Mouse (Mus musculus) cerebellum, postnatal 4 days (tissue): ENCODE results near the gene Rnf169.
"Not testable (repeated sequence)": the region's sequence is repeated elsewhere in the genome, so short reads cannot be mapped to it uniquely, and the experiment has no call there.

Source experiments
- DNase-seq, 2 experiments: peaks; one replicate each; pipeline ENCODE4 v3.0.0; 2022; ENCODE audit warnings: low spot score in 2 of 2, mixed read lengths in 1 of 2

Gene Rnf169

GRCm38 (mm10) chr7:99946356-99946755 lies 33.9 kb downstream of the Rnf169 start:
- DNase-seq: no peak

- DNase-seq: no peak
Measured at GRCm38 (mm10) chr7:99945939-99946338, 34.3 kb downstream of the Rnf169 start.

DNA sequence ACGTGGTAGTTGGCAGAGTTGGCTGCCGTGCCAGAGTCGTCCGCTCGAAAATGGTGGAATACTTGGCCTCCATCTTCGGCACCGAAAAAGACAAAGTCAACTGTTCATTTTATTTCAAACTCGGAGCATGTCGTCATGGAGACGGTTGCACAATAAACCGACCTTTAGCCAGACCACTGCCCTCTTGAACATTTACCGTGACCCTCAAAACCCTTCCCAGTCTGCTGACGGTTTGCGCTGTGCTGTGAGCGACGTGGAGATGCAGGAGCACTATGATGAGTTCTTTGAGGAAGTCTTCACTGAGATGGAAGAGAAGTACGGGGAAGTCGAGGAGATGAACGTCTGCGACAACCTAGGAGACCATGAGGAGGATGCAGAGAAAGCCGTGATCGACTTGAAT lies 35.2 kb downstream of the Rnf169 start:
- not testable (repeated sequence) for DNase-seq

DNA sequence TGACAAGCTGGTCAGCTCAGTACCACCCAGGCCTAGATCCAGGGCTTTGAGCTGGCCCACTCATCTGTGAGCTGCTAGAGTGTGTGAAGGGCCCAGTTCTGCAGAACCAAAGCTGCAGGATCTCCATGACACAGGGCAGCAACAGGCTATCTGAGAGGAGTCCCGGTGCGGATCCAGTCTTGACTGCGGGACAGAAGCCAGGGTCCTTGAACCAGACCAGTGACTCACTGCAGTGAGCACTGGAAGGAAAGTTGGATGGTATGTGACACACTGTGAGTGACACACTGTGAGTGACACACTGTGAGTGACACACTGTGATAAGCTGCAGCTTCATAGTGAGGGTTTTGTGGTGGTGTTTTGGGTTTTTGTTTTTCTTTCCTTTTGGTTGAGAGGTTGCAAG lies 35.7 kb downstream of the Rnf169 start:
- no peak for DNase-seq

DNA sequence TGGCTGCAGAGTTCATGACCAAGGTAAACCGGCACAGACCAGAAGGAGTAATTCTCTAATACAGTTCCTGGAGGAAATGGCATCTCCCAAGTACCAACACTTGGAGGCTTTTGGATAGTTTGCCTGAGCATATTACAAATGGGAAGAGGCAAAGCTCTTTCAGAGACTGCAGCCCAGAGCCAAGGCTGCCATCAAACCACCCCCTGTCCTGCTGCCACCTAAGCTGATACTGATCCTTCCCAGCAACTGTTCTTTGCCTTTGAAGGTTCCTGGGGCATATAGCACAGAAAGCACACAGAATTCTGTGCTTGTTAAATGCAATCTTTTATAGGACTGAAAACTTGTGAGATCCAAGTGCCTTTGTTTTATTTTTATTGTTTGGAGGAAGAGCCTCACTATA lies 39.6 kb downstream of the Rnf169 start:
- no peak for DNase-seq

DNA sequence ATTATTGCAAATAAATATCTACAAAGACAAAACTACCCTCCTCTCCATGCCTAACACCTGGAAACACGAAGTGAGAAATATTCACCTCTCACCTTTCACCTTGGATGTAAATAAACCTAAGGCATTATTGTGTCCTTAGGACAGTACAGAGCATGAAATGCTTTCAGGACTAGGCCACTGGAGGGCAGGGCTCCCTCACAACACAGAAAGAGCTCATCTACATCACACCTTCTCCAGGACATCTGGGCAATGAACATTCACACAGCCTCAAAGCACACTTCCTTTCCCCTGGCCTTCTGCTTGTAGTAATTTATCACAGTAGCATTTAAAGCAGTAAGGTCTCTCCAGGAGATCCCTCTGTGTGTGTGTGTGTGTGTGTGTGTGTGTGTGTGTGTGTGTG lies 44.5 kb downstream of the Rnf169 start:
- no peak for DNase-seq

DNA sequence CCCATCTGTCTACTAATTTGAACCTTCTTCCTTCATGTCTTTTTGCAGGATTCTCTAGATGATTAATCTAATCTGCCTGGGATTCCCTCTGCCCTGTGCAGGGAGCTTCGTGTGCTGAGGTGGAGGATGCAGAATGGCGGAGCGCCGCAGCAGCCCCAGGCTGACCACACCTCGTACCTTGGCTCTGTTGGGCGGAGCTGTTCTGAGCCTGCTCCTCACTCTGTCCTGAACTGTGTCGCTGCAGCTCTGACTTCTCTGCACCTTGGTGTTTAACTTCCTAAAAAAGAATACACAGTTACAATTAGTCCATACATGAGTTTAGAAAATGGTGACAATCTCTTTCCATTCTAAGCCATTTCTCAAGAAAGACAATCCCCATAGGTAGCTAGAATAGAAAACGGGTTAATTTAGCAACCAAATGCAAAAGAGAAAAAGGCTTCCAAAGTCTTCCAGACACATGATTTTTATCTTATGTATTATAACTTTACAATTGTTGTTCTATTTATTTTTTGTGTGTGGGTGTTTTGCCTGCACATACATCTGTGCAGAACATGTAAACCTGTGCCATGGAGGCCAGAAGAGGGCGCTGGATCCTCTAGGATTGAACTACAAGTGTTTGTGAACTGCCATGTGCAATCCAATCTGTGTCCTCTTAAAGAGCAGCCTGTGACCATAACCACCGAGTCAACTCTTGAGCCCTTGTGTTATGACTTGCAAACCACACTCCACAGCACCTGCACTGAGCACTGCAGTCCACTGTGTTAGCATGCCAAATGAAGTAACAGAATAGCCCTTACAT lies 53.1 kb downstream of the Rnf169 start:
- peak in 1 of 2 experiments; percentile 68 for DNase-seq

DNA sequence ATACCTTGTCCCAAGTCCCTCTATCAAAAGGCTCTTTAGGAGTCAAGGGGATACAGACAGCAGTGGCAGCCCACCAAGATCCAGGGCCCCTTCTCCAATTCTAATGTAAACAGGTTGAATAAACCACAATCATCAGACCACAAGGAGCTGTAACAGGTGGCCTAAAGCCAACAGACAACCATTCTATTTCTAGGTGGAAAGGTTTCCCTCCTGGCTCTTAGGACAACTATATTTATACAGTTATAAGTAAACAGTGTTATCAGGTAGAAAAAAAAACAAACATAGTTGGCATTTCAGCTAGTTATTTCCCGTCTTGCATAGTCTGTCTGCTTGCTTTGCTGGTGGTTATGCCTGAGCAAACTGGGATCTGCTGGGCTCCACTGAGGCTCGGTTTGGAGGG lies 59.8 kb downstream of the Rnf169 start:
- DNase-seq: no peak

GRCm38 (mm10) chr7:99919971-99920370 lies 60.3 kb downstream of the Rnf169 start:
- DNase-seq: no peak

- no peak for DNase-seq
Measured at GRCm38 (mm10) chr7:99919164-99919563, 61.1 kb downstream of the Rnf169 start.

DNA sequence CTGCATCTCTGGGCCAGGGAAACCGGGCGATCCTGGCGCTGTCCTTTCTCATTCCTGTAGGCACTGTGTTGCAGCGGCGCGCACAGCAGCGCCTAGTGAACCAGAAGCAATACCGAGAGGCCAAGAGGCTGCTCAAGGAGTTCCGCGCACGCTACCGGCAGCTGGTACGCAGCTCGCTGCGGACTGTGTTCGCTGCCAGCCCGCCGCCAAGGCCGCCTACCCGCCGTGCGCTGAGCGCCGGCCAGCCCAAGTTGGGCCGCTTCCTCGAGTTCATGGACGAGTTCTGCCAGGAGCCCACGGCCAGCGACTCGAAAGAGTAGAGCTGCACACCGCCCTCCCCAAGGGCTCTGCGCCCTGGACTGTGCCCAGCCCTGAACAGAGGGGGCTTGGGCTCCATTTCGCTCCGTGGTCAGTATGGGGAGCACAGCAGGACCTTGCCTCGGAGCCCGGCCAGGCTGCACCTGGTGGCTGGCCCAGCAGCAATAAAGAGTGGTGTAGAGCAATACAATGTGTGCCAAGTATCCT lies 62.9 kb downstream of the Rnf169 start:
- peak in 1 of 2 experiments; percentile 67 for DNase-seq

DNA sequence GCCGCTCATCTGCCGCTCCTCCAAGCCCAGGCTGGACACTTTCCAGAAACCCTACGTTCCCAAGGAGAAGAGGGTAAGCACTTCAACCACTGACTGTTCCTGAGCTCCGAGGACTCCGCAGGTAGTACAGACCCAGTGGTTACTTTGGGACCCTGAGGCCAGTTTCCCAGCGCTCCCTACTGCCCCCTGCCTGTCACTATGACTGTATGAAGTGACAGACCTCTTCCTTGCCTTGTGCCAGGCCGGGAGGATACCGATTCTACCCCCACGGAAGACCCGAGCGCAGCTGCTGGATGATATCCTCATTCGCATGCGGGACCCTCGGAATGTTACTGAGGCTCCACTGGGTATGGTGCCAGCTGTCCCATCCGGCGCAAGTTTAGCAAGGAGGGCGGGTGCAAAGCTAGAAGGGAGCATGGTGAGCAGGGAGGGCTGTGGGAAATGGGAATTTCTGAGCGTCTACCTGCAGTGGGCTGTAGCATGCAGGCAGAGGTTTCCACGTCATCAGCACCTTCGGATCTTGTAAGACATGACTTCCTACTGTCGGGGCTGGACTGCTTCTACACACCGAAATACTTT lies 63.4 kb downstream of the Rnf169 start:
- DNase-seq: peak in 1 of 2 experiments; percentile 60

- no peak for DNase-seq
Measured at GRCm38 (mm10) chr7:99915511-99915910, 64.7 kb downstream of the Rnf169 start.

- DNase-seq: no peak
Measured at GRCm38 (mm10) chr7:99914316-99914715, 65.9 kb downstream of the Rnf169 start.

- no peak for DNase-seq
Measured at GRCm38 (mm10) chr7:99911038-99911437, 69.2 kb downstream of the Rnf169 start.

DNA sequence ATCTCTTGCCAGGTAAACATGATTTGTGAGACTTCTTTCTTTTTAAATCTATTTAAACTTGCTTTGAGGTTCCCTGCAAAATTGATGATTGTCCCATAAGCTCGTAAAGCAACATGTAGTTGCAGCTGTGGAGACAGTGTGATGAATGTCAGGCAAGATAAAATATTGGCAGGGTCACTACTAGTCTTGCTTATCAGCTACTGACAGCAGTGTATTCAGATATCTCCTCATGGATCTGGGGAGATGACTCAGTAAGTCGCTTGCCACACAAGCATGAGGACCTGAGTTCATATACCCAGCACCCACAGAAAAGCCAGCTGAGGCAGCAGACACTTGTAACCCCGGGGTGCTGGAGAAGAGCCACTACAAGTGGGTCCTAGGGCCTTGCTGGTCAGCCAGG lies 72.8 kb downstream of the Rnf169 start:
- DNase-seq: no peak

GRCm38 (mm10) chr7:99906346-99906745 lies 73.9 kb downstream of the Rnf169 start:
- no peak for DNase-seq

- no peak for DNase-seq
Measured at GRCm38 (mm10) chr7:99904421-99905005, 75.7 kb downstream of the Rnf169 start.

- no peak for DNase-seq
Measured at GRCm38 (mm10) chr7:99902918-99903665, 77.2 kb downstream of the Rnf169 start.

GRCm38 (mm10) chr7:99902208-99902607 lies 78.0 kb downstream of the Rnf169 start:
- no peak for DNase-seq

DNA sequence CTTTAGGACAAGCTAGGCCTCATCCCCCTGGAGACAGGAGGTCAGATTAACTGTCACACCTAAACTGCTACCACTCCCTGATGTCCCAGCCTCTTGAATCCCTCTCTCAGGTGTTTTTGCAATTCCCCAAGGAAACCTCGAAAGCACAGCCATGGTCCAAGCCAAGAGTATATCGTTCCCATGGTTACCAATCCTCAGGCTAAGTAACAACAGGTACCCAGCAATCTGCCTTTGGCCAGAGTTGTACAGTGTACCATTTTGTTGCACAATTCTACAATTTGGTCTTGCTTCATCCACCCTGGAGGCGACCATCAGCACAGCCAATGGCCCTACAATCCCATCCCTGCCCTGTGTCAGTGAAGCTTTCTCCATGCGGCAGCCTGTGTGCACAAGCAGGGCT lies 83.3 kb downstream of the Rnf169 start:
- no peak for DNase-seq

GRCm38 (mm10) chr7:99894478-99894877 lies 85.8 kb downstream of the Rnf169 start:
- DNase-seq: peak in 1 of 2 experiments; percentile 28
